In genomic region chr4:97193176-97193575, GRCm38 (mm10) we compare ENCODE assay signal across 10 mouse cellular contexts. TPM values are rescaled to one million over a fixed set of nuclear protein-coding genes. Genes with fewer than 3 reads are reported as not detected.
DNase-seq lines count a peak whose midpoint lies in the region; ATAC-seq lines count a peak whose summit lies in the region.
"Had no signal": no experiment of that assay in that cellular context is flagged by ENCODE, and none has a peak within 500 bp of the region (broad histone marks: within the 10 kb centered on the region; RNA-seq: fewer than 3 reads in every experiment).

No protein-coding gene starts in this region.

- DNase-seq in adrenal gland, postnatal 10 days = peak; percentile 32
- no peak for DNase-seq in adrenal gland, postnatal 25 days
- DNase-seq in ovary, adult 18-20 months (ENCODE audit: low spot score) = peak; percentile 7
- DNase-seq in ovary, postnatal 10 days (ENCODE audit: low spot score) = no peak
- peak; percentile 14 to 18 for DNase-seq in layer of hippocampus, postnatal 10 days (ENCODE audit: low spot score in 2 of 2)
- DNase-seq in retina, postnatal 1 day = peak; percentile 57
- DNase-seq in urinary bladder, adult 18-20 months (ENCODE audit: low spot score in 2 of 2) = no peak
- DNase-seq: liver; thymus, postnatal 4 days had no signal

- no peak for ATAC-seq in granulocyte monocyte progenitor cell, adult 5-6 weeks (replicated peaks; ENCODE audit: poor library complexity, severe bottlenecking)

RNA-seq across cellular contexts. Expression of gene Gm10192, which starts 10.2 kb away (rescaled TPM):
- total RNA-seq in adrenal gland, postnatal 10 days (2021) = not detected
- total RNA-seq in adrenal gland, postnatal 25 days (2021) = not detected in 2 replicates
- total RNA-seq in layer of hippocampus, postnatal 10 days (2021) = not detected
- not detected in 2 replicates for total RNA-seq in granulocyte monocyte progenitor cell, adult 5-6 weeks (2014; fragmentation: Nextera tagmentation)
- not detected in 2 replicates for total RNA-seq in granulocyte monocyte progenitor cell, adult 5-6 weeks (2017)

Comparison
In these comparisons a context has a peak if more than half of its experiments do, and no peak if none do; other contexts are left out.
1. DNase-seq: peak in adrenal gland, postnatal 10 days (single experiment), ovary, adult 18-20 months (single experiment), layer of hippocampus, postnatal 10 days (2 of 2) and retina, postnatal 1 day (single experiment); none in adrenal gland, postnatal 25 days (single experiment), ovary, postnatal 10 days (single experiment) and urinary bladder, adult 18-20 months (0 of 2).